Mouse (Mus musculus) limb, embryonic 11.5 days (tissue): ENCODE measurements at regions not wholly inside any gene's neighbourhood (a gene's known extent, or its start where the extent isn't known, plus 50 kb on each side); places are given as distances from the start of the nearest gene placed in this dataset.

ENCODE experiments used
- ATAC-seq: fragments of 200-750 bp; cut with Nextera tagmentation; 2 replicates; pipeline ENCODE4 v1.8.0; 2017; ENCODE audit warnings: low read depth; ENCODE audit not compliant: insufficient number of reproducible peaks, low FRiP score, low TSS enrichment
- DNase-seq: peaks from one replicate; pipeline ENCODE4 v3.0.0-alpha.2; 2015; ENCODE audit warnings: low spot score
- H3K27ac ChIP-seq: fragments of 300-500 bp; sonication (generic); replicated peaks from 2 replicates; pipeline ENCODE4 v1.5.1; 2014; ENCODE audit warnings: low read depth, mild to moderate bottlenecking, low read length
- H3K27me3 ChIP-seq: fragments of 300-500 bp; sonication (generic); 2 replicates; pipeline ENCODE4 v1.6.1; 2014; ENCODE audit warnings: mild to moderate bottlenecking, low read length, mixed read lengths; ENCODE audit not compliant: control insufficient read depth, insufficient read depth
- H3K36me3 ChIP-seq: fragments of 300-500 bp; sonication (generic); 2 replicates; pipeline ENCODE4 v1.6.1; 2014; ENCODE audit warnings: mild to moderate bottlenecking, low read length, moderate library complexity, mixed read lengths; ENCODE audit not compliant: control insufficient read depth, insufficient read depth
- H3K4me1 ChIP-seq: fragments of 300-500 bp; sonication (generic); 2 replicates; pipeline ENCODE4 v1.6.1; 2014; ENCODE audit warnings: low read length, mixed read lengths; ENCODE audit not compliant: control insufficient read depth, insufficient read depth
- H3K4me2 ChIP-seq: fragments of 300-500 bp; sonication (generic); 2 replicates; pipeline ENCODE4 v1.6.1; 2014; ENCODE audit warnings: low read depth, mild to moderate bottlenecking, moderate library complexity; ENCODE audit not compliant: severe bottlenecking
- H3K4me3 ChIP-seq: fragments of 300-500 bp; sonication (generic); 2 replicates; pipeline ENCODE4 v1.5.1; 2014; ENCODE audit warnings: low read depth, low read length
- H3K9ac ChIP-seq: fragments of 300-500 bp; sonication (generic); 2 replicates; pipeline ENCODE4 v1.6.1; 2014; ENCODE audit warnings: mild to moderate bottlenecking, low read length
- H3K9me3 ChIP-seq: fragments of 300-500 bp; sonication (generic); 2 replicates; pipeline ENCODE4 v1.6.1; 2016; ENCODE audit warnings: low read length; ENCODE audit not compliant: control insufficient read depth
- WGBS: fragments of 180-500 bp; shearing (Covaris S2); extraction: QIAGEN DNeasy Blood & Tissue Kit; methylation state at CpG from one replicate; pipeline ENCODE4 v1.1.7; 2014; 5-methylcytosine and 5-hydroxymethylcytosine counted together

- Histone ChIP-seq H3K27me3 (no peaks in the 10 kb centered on the region), H3K4me2 (no peak overlapping the region), H3K9me3 (no peaks in the 10 kb centered on the region), H3K4me3 (no peak overlapping the region), H3K27ac (no peak overlapping the region), H3K9ac (no peak overlapping the region), H3K36me3 (no peaks in the 10 kb centered on the region), H3K4me1 (no peaks in the 10 kb centered on the region)
- DNase-seq (no peak), ATAC-seq (no peak)
- WGBS, result 17% methylated on average over 1 of the region's 1 CpGs
Measured at GRCm38 (mm10) chr2:12019607-12020006, 241.9 kb downstream of the Ankrd16 start.

DNA sequence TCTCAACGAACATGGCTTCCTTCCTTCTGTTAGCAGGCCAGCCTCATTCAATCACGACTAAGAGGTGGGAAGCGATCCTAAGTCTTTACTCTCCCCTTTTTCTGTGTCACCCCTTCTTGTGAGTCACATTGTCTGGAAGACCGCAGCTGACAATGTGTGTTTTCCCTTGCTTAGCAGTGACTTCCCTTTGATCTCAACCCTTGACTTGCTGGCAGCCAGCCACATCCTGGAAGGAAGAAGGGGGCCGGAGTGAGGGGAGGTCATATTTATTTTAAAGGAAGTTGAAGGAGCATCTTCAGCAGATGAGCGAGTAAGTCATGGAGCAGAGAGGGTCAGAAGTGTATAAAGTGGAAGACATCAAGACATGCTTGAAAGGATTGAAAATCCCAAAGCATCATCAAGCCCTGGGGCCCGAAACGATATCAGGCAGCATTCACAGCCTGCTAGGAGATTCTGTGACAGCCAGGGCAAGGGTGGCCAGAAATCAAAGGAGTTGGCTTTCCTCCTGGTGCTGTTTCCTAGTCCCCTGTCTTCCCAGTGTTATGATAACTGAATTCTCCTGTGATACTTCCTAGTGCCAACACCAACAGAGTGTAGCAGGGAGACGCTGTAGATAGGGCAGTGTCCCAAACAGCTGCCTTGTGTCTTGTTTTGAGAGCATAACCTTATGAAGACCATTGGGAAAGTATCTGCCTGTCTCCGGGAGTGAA lies 245.9 kb downstream of the Ankrd16 start:
- DNase-seq, result no peak

GRCm38 (mm10) chr2:12026220-12026619 lies 248.5 kb downstream of the Ankrd16 start:
- H3K4me3 ChIP-seq, result no peak overlapping the region
- no peaks in the 10 kb centered on the region for H3K36me3 ChIP-seq
- H3K27me3 ChIP-seq, result no peaks in the 10 kb centered on the region
- no peak overlapping the region for H3K4me2 ChIP-seq
- ATAC-seq (no peak), DNase-seq (no peak)
- 50% methylated on average over 1 of the region's 1 CpGs for WGBS
- no peaks in the 10 kb centered on the region for H3K9me3 ChIP-seq
- H3K4me1 ChIP-seq, result no peaks in the 10 kb centered on the region
- no peak overlapping the region for H3K9ac ChIP-seq
- H3K27ac ChIP-seq, result no peak overlapping the region

More for the DNA sequence above, 245.9 kb downstream of the Ankrd16 start:
- Histone ChIP-seq H3K36me3 (no peaks in the 10 kb centered on the region), H3K9me3 (no peaks in the 10 kb centered on the region), H3K9ac (no peak overlapping the region), H3K27me3 (no peaks in the 10 kb centered on the region), H3K4me2 (no peak overlapping the region), H3K4me1 (no peaks in the 10 kb centered on the region), H3K4me3 (no peak overlapping the region), H3K27ac (no peak overlapping the region)
- ATAC-seq, result no peak
- 44% methylated on average over 10 of the region's 10 CpGs for WGBS

GRCm38 (mm10) chr2:12033518-12034322 lies 256.0 kb downstream of the Ankrd16 start:
- ATAC-seq (no peak), DNase-seq (no peak)
- 75% methylated on average over 11 of the region's 11 CpGs for WGBS

GRCm38 (mm10) chr2:12034323-12034585 lies 256.6 kb downstream of the Ankrd16 start:
- ATAC-seq (no peak), DNase-seq (no peak)
- H3K36me3 ChIP-seq, result no peaks in the 10 kb centered on the region
- 78% methylated on average over 8 of the region's 8 CpGs for WGBS
- H3K27me3 ChIP-seq, result no peaks in the 10 kb centered on the region
- no peak overlapping the region for H3K9ac ChIP-seq
- H3K9me3 ChIP-seq, result no peaks in the 10 kb centered on the region
- H3K4me3 ChIP-seq, result no peak overlapping the region
- H3K27ac ChIP-seq, result no peak overlapping the region
- no peak overlapping the region for H3K4me2 ChIP-seq
- H3K4me1 ChIP-seq, result no peaks in the 10 kb centered on the region

More at GRCm38 (mm10) chr2:12033518-12034322, 256.0 kb downstream of the Ankrd16 start:
- Histone ChIP-seq H3K4me1 (no peaks in the 10 kb centered on the region), H3K4me2 (no peak overlapping the region), H3K27ac (no peak overlapping the region), H3K4me3 (no peak overlapping the region), H3K36me3 (no peaks in the 10 kb centered on the region), H3K9me3 (no peaks in the 10 kb centered on the region), H3K27me3 (no peaks in the 10 kb centered on the region), H3K9ac (no peak overlapping the region)

DNA sequence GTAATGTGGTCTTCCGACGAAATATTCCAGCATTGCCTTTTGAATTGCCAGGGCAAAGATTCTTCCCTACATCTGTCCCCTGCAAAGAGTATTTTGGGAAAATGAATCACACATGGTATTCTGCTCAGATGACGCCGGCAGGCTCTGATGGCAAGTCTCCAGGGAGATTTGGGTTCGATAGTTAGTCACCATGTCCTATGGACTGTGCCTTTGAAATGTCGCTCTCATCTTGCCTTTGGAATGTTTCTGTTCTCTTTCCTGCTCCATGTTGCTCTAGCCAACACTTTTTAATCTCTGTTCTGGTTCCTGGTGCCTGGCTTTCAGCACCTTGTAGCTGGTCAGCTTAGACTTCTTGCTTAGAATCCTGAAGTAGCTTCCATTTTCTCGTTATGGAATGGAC lies 252.3 kb downstream of the Itga8 start:
- H3K27me3 ChIP-seq, result no peaks in the 10 kb centered on the region
- H3K36me3 ChIP-seq, result no peaks in the 10 kb centered on the region
- no peak overlapping the region for H3K9ac ChIP-seq
- DNase-seq (no peak), ATAC-seq (no peak)
- no peaks in the 10 kb centered on the region for H3K9me3 ChIP-seq
- WGBS, result 78% methylated on average over 7 of the region's 7 CpGs
- no peak overlapping the region for H3K4me3 ChIP-seq
- no peak overlapping the region for H3K4me2 ChIP-seq
- no peak overlapping the region for H3K27ac ChIP-seq
- H3K4me1 ChIP-seq, result no peaks in the 10 kb centered on the region

DNA sequence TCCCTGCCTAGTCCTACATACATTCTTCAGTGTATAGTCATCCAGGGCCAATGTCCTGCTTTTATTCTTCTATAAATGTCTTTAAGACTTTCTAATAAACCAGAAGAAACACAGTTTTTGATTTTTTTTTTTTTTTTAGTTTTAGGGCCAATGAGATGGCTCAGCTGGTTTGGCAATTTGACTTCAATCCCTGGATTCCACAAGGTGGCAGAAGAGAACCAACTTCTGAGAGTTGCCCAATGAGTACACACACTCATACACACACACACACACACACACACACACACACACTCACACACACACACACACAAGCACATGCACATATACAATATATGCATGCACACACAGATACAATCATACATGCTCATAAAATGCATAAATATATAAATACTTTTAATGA lies 251.8 kb downstream of the Itga8 start:
- 0 out of 2 replicates have a peak, but pooled peaks have one; percentile 39 for ATAC-seq
- Histone ChIP-seq H3K27me3 (no peaks in the 10 kb centered on the region), H3K9me3 (no peaks in the 10 kb centered on the region), H3K36me3 (no peaks in the 10 kb centered on the region), H3K4me2 (no peak overlapping the region), H3K4me3 (no peak overlapping the region), H3K27ac (no peak overlapping the region), H3K9ac (no peak overlapping the region), H3K4me1 (no peaks in the 10 kb centered on the region)
- peak; percentile 37 for DNase-seq

- Histone ChIP-seq H3K9ac (no peak overlapping the region), H3K9me3 (no peaks in the 10 kb centered on the region), H3K4me3 (no peak overlapping the region), H3K4me2 (no peak overlapping the region), H3K27ac (no peak overlapping the region), H3K36me3 (no peaks in the 10 kb centered on the region), H3K27me3 (no peaks in the 10 kb centered on the region), H3K4me1 (no peaks in the 10 kb centered on the region)
- ATAC-seq, result no peak
- DNase-seq, result peak; percentile 10
- 75% methylated on average over 8 of the region's 8 CpGs for WGBS
Measured at GRCm38 (mm10) chr2:12053404-12054164, 248.1 kb downstream of the Itga8 start.
